Mouse (Mus musculus) kidney, adult 2 months (tissue): ENCODE data around the gene Cox19. TPM values are rescaled to one million over a fixed set of nuclear protein-coding genes. Genes with fewer than 3 reads are reported as not detected.

Experiments
- DNase-seq: peaks from one replicate; pipeline ENCODE4 v3.0.0; 2021
- H3K27ac ChIP-seq: fragments of 200-500 bp; 2 replicates; pipeline ENCODE4 v1.5.1; 2012; ENCODE audit warnings: low read depth, low read length, control low read depth, inconsistent platforms; ENCODE audit not compliant: insufficient read depth
- H3K27me3 ChIP-seq: fragments of 200-500 bp; replicated peaks from 2 replicates; pipeline ENCODE4 v1.6.1; 2012; ENCODE audit warnings: mild to moderate bottlenecking, moderate library complexity, low read length, inconsistent platforms; ENCODE audit not compliant: control insufficient read depth, insufficient read depth
- H3K36me3 ChIP-seq: fragments of 200-500 bp; 2 replicates; pipeline ENCODE4 v1.6.1; 2012; ENCODE audit warnings: mild to moderate bottlenecking, moderate library complexity, low read length, inconsistent platforms; ENCODE audit not compliant: control insufficient read depth, insufficient read depth
- H3K4me1 ChIP-seq: fragments of 200-500 bp; 2 replicates; pipeline ENCODE4 v1.6.1; 2011; ENCODE audit warnings: low read length; ENCODE audit not compliant: control insufficient read depth, insufficient read depth
- H3K4me3 ChIP-seq: fragments of 200-500 bp; 2 replicates; pipeline ENCODE4 v1.5.1; 2011; ENCODE audit warnings: mild to moderate bottlenecking, low read depth, low read length, control low read depth; ENCODE audit not compliant: insufficient read depth
- CTCF ChIP-seq: fragments of 200-500 bp; conservative IDR thresholded peaks from 2 replicates; pipeline ENCODE4 v1.5.1; 2011; ENCODE audit warnings: low read depth, mild to moderate bottlenecking, control low read depth, low read length, moderate library complexity, mixed read lengths; ENCODE audit not compliant: insufficient read depth, insufficient read length
- POLR2A ChIP-seq: fragments of 200-500 bp; IDR thresholded peaks from one replicate; pipeline ENCODE4 v1.6.1; 2011; ENCODE audit warnings: low read depth, low read length, control low read depth
- WGBS: fragments of 180-500 bp; shearing (Covaris S2); methylation state at CpG from one replicate; pipeline ENCODE4 v1.1.7; 2018; 5-methylcytosine and 5-hydroxymethylcytosine counted together
- polyA plus RNA-seq: library from polyadenylated mRNA; depleted of rRNA; stranded (reverse); fragments of >200 nt; gene quantifications from 2 replicates; pipeline ENCODE4 v1.2.3, GENCODE M21; 2012

The Cox19 gene
- polyA plus RNA-seq, 1 experiment, result 114 TPM

GRCm38 (mm10) chr5:139388195-139388570, 37.0 kb upstream of the Cox19 start:
- Histone ChIP-seq H3K4me1 (peaks cover 47% of the 10 kb centered on the region), H3K4me3 (no peak overlapping the region), H3K27me3 (no peaks in the 10 kb centered on the region), H3K27ac (peak overlapping the region; percentile 42), H3K36me3 (no peaks in the 10 kb centered on the region)
- peak; percentile 78 for DNase-seq
- WGBS, result 42% methylated on average over 4 of the region's 4 CpGs
- TF ChIP-seq POLR2A, result no peak
- no peak for TF ChIP-seq CTCF

DNA sequence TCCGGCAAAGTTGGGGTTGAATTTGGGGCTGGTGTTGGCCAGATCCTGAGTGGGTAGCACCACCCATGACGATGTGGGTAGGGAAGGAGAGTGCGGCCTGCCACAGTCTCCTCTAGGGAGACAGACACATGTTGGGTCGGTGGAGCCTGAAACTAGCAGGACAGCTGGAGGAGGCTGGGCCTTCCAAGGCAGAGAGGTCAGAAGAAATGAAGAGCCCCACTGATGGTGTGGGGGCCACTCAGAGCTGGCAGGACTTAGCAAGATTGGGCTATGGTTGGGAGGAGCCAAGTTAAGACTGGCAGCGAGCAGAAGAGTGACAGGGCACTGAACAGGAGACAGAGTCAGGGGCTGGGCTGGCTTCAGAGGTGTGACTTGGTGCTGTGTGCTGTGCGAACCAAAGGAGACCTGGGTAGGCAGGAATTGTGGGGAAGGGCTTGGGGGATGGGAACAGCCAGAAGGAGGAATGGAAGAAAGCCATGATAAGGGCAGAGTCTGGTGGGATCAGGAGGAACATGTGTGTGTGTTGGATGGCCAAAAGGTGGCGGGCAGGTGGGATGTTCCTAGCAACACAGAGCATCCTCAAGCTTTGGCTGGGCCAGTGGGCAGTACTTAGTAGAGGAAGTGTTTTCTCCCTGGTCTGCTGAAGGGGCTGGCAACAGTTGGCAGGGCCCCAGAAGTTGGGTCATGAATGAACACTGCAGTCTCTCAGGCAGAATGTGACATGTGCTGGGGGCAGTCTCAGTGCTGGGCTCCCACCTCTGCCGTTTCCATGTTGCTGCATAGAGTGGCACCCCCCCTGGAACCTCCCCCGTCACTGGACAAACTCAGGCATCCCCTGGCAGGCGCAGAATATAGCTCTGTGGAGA, 36.3 kb upstream of the Cox19 start:
- Histone ChIP-seq H3K4me3 (no peak overlapping the region), H3K27me3 (no peaks in the 10 kb centered on the region), H3K4me1 (peaks cover 54% of the 10 kb centered on the region), H3K36me3 (no peaks in the 10 kb centered on the region), H3K27ac (peak overlapping the region; percentile 42)
- WGBS, result 73% methylated on average over 10 of the region's 10 CpGs
- DNase-seq, result no peak
- TF ChIP-seq POLR2A (no peak), CTCF (no peak)

GRCm38 (mm10) chr5:139386047-139386446, 34.8 kb upstream of the Cox19 start:
- Histone ChIP-seq H3K4me3 (no peak overlapping the region), H3K36me3 (no peaks in the 10 kb centered on the region), H3K4me1 (peaks cover 58% of the 10 kb centered on the region), H3K27ac (no peak overlapping the region), H3K27me3 (no peaks in the 10 kb centered on the region)
- WGBS, result 76% methylated on average over 5 of the region's 5 CpGs
- no peak for DNase-seq
- TF ChIP-seq POLR2A (no peak), CTCF (no peak)

DNA sequence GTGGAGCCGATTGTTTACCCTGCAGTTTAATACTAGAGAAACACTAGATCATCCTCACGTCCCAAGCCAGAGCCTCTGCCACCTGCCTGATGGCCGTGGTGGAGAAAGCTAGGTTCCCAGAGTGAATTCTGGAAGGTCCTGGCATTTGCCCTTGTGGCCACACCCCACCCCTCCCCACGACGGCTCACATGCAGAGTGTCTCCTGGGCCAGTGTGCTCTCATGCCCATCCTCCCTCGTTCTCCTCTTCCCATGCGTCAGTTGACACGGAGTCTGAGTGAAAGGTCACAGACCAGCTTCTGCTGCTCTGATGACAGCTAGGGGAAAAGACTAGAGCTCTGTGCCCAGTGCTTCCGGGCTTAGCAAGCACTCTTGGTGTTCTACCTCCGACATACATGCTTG, 33.3 kb upstream of the Cox19 start:
- H3K4me1 ChIP-seq, result peaks cover 63% of the 10 kb centered on the region
- peak; percentile 82 for DNase-seq
- no peaks in the 10 kb centered on the region for H3K36me3 ChIP-seq
- no peak overlapping the region for H3K4me3 ChIP-seq
- H3K27ac ChIP-seq, result peak overlapping the region; percentile 35
- WGBS, result 7% methylated on average over 10 of the region's 10 CpGs
- no peaks in the 10 kb centered on the region for H3K27me3 ChIP-seq
- TF ChIP-seq CTCF (0 out of 2 replicates have a peak, but pooled peaks have one; percentile 3), POLR2A (no peak)

DNA sequence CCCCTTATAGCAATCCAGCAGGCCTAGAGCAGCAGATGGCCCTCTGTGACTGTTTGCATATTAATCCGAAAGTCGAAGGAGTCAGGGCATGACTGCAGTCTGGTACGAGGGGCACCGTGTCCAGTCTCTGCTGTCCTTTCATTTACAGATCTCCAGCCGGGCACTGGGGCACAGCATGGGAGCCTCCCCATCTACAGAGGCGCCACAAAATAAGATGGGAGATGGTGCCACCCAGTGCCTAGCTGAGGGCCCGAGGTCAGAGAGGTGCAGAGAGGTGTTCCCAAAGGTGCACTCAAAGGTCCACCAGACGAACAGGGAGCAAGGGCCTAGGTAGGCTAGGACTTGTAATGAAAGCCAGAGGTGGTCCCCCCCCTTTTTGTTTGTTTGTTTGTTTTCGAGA, 32.0 kb upstream of the Cox19 start:
- Histone ChIP-seq H3K36me3 (no peaks in the 10 kb centered on the region), H3K27me3 (no peaks in the 10 kb centered on the region), H3K4me3 (no peak overlapping the region), H3K27ac (peak overlapping the region; percentile 87; the same call in 1 of the 2 replicates), H3K4me1 (peaks cover 61% of the 10 kb centered on the region)
- no peak for TF ChIP-seq POLR2A
- TF ChIP-seq CTCF, result no peak
- WGBS, result 50% methylated on average over 9 of the region's 9 CpGs
- no peak for DNase-seq

DNA sequence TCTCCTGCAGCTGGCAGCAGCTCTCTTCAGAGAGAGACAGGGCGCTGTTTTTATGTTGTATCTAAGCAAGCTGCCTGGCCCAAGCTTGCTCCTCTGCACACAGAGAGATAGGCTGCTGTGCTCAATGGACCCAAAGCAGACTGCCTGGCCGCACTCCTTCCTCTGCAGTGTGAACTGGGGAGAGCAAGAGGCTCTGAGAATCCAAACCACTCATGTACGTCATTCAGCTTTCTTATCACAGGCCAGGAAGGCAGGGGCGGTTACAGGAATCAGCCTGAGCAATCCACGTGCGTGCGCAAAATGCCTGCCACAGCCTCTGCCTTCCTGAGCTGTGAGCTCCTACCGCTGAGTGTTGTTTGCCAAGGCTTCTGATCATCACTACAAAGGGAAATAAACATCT, 31.5 kb upstream of the Cox19 start:
- 30% methylated on average over 8 of the region's 8 CpGs for WGBS
- no peak; the same call in 1 of the 2 replicates for TF ChIP-seq CTCF
- peak; percentile 59 for TF ChIP-seq POLR2A
- Histone ChIP-seq H3K27me3 (no peaks in the 10 kb centered on the region), H3K4me3 (peak overlapping the region; percentile 23), H3K36me3 (no peaks in the 10 kb centered on the region), H3K4me1 (peaks cover 63% of the 10 kb centered on the region), H3K27ac (peak overlapping the region; percentile 87)
- DNase-seq, result peak; percentile 79
